Mouse (Mus musculus): ENCODE results near the gene Hmga1. TPM values are rescaled to one million over a fixed set of nuclear protein-coding genes. Genes with fewer than 3 reads are reported as not detected.

Gene Hmga1
- 153 and 160 TPM in 2 replicates for polyA plus RNA-seq (2015; fragmentation: Nextera tagmentation; extraction: Ambion mirVana)

DNA sequence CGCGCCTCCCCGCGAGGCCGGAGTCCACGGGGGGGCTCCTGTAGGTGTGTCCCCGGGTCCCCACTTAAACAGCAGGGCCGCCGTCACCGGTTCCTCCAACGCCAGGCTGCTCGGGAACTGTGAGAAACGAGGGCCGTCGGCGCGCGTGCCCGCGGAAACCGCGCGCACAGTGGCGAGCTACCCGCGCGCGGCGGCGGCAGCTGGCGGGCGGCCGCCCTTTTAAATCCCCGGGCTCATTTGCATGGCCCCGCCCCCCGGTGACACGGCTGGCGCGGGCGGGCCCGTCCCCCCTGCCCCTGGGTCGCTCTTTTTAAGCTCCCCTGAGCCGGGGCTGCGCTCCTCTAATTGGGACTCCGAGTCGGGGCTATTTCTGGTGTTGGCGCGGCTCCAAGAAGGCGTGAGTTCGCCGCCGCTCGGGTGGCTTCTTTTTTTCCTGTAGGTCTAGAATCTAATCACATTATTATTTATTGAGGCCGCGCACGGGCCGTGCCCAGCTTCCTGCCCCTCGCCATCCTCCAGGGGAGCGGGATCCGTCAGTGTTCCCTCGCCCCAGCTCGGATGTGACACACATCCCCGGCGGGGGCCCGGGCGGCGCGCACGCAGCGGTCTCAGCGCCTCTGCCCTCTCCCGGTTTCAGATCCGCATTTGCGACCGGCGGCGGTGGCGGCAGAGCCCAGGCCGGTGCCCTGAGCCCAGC is at the start of gene Hmga1:
TSS of gene Hmga1 (plus strand) at position 183 of the 697 bp plus-strand sequence.
- WGBS, result under 1% methylated on average over 78 of the region's 79 CpGs
- ATAC-seq (ENCODE audit: extremely low read depth, insufficient number of reproducible peaks, low FRiP score, low TSS enrichment), result peak; percentile 64; the same call in 1 of the 2 replicates
- Histone ChIP-seq H3K36me3 (peaks cover 15% of the 10 kb centered on the region), H3K9me3 (no peaks in the 10 kb centered on the region), H3K9ac (peak within 1 kb of the TSS; percentile 94), H3K4me2 (peak within 1 kb of the TSS; percentile 86), H3K4me3 (peak within 1 kb of the TSS; percentile 88), H3K27ac (replicated peaks) (peak within 1 kb of the TSS; percentile 97), H3K4me1 (peaks cover 56% of the 10 kb centered on the region), H3K27me3 (replicated peaks) (no peaks in the 10 kb centered on the region)

DNA sequence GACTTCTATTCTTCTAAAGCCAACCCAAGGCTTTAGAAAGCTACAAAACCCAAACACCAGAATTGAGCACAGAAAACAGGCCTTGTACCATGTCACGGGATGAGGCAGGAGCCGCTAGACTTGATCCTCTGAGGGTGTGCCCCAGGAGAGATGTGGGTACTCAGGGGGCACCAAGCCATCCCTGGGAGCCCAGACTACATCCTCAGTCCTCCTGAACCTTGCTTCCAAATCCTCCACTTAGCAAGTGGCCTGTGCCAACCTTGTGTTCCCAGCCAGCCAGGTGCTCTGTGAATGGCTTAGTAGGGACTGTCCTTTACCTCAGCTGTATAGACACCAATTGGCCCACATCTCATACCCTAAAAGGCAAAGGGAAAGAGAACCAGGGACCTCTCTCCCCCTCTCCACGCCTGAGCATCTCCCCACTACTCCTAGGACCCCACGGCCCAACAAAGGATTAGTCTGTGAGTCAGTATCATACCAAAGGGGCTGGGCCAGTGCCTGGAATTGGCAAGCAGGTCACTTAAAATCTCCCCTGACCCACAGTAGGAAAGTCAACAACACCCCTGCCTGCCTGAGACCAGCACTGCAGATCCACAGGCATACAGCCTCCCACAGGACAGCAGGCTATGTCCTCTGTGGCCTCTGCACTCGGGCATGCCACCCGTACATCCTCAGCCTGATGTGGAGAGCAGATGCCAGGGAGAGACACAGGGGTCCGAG is 49.3 kb upstream of the Hmga1 start:
- Histone ChIP-seq H3K27me3 (replicated peaks) (peaks cover 100% of the 10 kb centered on the region), H3K36me3 (no peaks in the 10 kb centered on the region), H3K4me3 (no peak overlapping the region), H3K9ac (no peak overlapping the region), H3K4me1 (peaks cover 10% of the 10 kb centered on the region), H3K9me3 (no peaks in the 10 kb centered on the region), H3K27ac (replicated peaks) (no peak overlapping the region), H3K4me2 (no peak overlapping the region)
- WGBS, result 74% methylated on average over 7 of the region's 7 CpGs
- ATAC-seq (ENCODE audit: extremely low read depth, insufficient number of reproducible peaks, low FRiP score, low TSS enrichment), result no peak

GRCm38 (mm10) chr17:27507591-27507945 is 48.7 kb upstream of the Hmga1 start:
- peaks cover 15% of the 10 kb centered on the region for H3K4me1 ChIP-seq
- H3K27me3 ChIP-seq (replicated peaks), result peaks cover 100% of the 10 kb centered on the region
- no peak overlapping the region for H3K4me2 ChIP-seq
- H3K36me3 ChIP-seq, result no peaks in the 10 kb centered on the region
- 78% methylated on average over 7 of the region's 7 CpGs for WGBS
- H3K9me3 ChIP-seq, result no peaks in the 10 kb centered on the region
- no peak for ATAC-seq (ENCODE audit: extremely low read depth, insufficient number of reproducible peaks, low FRiP score, low TSS enrichment)
- no peak overlapping the region for H3K4me3 ChIP-seq
- no peak overlapping the region for H3K27ac ChIP-seq (replicated peaks)
- no peak overlapping the region for H3K9ac ChIP-seq

- H3K4me1 ChIP-seq, result peaks cover 18% of the 10 kb centered on the region
- peaks cover 100% of the 10 kb centered on the region for H3K27me3 ChIP-seq (replicated peaks)
- no peaks in the 10 kb centered on the region for H3K36me3 ChIP-seq
- no peak for ATAC-seq (ENCODE audit: extremely low read depth, insufficient number of reproducible peaks, low FRiP score, low TSS enrichment)
- 63% methylated on average over 12 of the region's 12 CpGs for WGBS
- H3K9ac ChIP-seq, result no peak overlapping the region
- H3K27ac ChIP-seq (replicated peaks), result no peak overlapping the region
- H3K9me3 ChIP-seq, result no peaks in the 10 kb centered on the region
- no peak overlapping the region for H3K4me2 ChIP-seq
- H3K4me3 ChIP-seq, result no peak overlapping the region
Measured at GRCm38 (mm10) chr17:27508002-27508401, 48.3 kb upstream of the Hmga1 start.

- ATAC-seq (ENCODE audit: extremely low read depth, insufficient number of reproducible peaks, low FRiP score, low TSS enrichment), result no peak
- Histone ChIP-seq H3K4me2 (no peak overlapping the region), H3K9ac (no peak overlapping the region), H3K27ac (replicated peaks) (no peak overlapping the region), H3K9me3 (no peaks in the 10 kb centered on the region), H3K36me3 (no peaks in the 10 kb centered on the region), H3K27me3 (replicated peaks) (peaks cover 100% of the 10 kb centered on the region), H3K4me3 (no peak overlapping the region), H3K4me1 (peaks cover 22% of the 10 kb centered on the region)
- 63% methylated on average over 5 of the region's 5 CpGs for WGBS
Measured at GRCm38 (mm10) chr17:27508513-27508912, 47.8 kb upstream of the Hmga1 start.

DNA sequence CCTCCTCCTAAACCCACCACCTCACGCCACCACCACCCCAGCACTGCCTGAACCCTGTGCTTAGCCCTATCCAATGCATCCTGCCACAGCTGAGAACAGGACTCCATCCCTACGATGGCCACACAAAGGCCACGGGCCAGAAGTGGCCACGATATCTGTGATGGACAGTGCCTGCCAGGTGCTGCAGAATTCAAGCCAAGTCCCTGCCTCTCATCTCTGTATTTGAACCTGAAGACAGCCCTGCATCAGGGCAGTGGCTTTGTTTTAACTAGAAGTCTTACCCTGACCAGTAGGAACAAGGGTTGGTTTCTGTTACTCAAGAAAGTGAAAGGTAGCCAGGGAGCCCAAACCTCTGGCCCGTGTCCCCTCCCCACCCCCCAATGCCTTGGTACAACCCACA is 47.2 kb upstream of the Hmga1 start:
- H3K36me3 ChIP-seq, result no peaks in the 10 kb centered on the region
- ATAC-seq (ENCODE audit: extremely low read depth, insufficient number of reproducible peaks, low FRiP score, low TSS enrichment), result no peak
- H3K27ac ChIP-seq (replicated peaks), result no peak overlapping the region
- peaks cover 27% of the 10 kb centered on the region for H3K4me1 ChIP-seq
- no peaks in the 10 kb centered on the region for H3K9me3 ChIP-seq
- H3K4me2 ChIP-seq, result no peak overlapping the region
- no peak overlapping the region for H3K4me3 ChIP-seq
- H3K27me3 ChIP-seq (replicated peaks), result peaks cover 100% of the 10 kb centered on the region
- no peak overlapping the region for H3K9ac ChIP-seq
- 59% methylated on average over 5 of the region's 5 CpGs for WGBS

DNA sequence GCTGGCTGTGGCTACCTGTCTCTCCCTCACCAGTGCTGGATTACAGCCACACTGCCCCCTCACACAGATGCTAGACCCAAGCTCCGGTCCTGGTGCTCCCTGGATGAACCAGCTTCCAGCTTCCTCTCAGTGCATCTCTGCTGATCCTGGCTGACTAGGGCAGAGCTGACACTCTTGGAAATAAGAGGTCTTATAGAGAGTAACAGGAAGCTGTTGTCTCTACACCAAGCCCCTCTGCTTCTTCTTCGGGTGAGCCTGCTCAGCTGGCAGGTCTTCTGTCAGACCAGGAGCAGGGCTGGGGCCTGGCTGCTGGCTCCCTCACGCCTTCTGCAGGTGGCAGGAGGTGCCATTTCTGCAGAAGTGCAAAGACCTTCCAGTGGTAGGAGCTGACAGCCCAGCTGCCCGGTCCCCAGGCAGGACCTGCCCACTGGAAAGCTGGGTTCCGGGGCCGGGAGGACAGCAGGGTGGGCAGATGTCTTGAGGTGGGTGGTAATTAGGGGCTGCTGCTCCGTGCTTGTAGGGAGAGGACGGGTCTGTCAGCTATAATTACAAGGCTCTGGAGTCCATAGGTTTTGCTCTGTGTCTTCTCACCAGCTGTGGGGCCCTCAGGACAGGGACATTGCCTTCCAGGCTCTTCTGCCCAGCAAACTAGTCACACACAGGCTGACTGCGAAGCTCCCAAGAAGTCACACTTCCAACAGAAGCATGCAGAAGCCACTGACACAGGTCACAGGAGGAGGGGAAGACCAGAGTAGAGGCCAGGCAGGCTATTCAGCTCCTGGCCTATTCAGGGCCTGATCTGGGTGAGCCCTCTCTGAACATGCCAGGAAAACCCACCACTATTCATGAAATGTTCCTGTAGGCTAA is 45.8 kb upstream of the Hmga1 start:
- WGBS, result 53% methylated on average over 9 of the region's 9 CpGs

GRCm38 (mm10) chr17:27511125-27511735 is 45.1 kb upstream of the Hmga1 start:
- Histone ChIP-seq H3K36me3 (no peaks in the 10 kb centered on the region), H3K4me3 (peak overlapping the region; percentile 64; the same call in 1 of the 2 replicates), H3K27ac (replicated peaks) (no peak overlapping the region), H3K4me1 (peaks cover 21% of the 10 kb centered on the region), H3K9me3 (no peaks in the 10 kb centered on the region), H3K4me2 (no peak overlapping the region), H3K9ac (no peak overlapping the region), H3K27me3 (replicated peaks) (peaks cover 100% of the 10 kb centered on the region)
- ATAC-seq (ENCODE audit: extremely low read depth, insufficient number of reproducible peaks, low FRiP score, low TSS enrichment), result no peak
- 80% methylated on average over 7 of the region's 7 CpGs for WGBS

More for the DNA sequence above, 45.8 kb upstream of the Hmga1 start:
- Histone ChIP-seq H3K4me3 (no peak overlapping the region), H3K4me1 (peaks cover 23% of the 10 kb centered on the region), H3K27ac (replicated peaks) (no peak overlapping the region), H3K27me3 (replicated peaks) (peaks cover 100% of the 10 kb centered on the region), H3K36me3 (no peaks in the 10 kb centered on the region), H3K4me2 (no peak overlapping the region), H3K9me3 (no peaks in the 10 kb centered on the region), H3K9ac (no peak overlapping the region)
- ATAC-seq (ENCODE audit: extremely low read depth, insufficient number of reproducible peaks, low FRiP score, low TSS enrichment), result no peak

- no peak overlapping the region for H3K27ac ChIP-seq (replicated peaks)
- peaks cover 21% of the 10 kb centered on the region for H3K4me1 ChIP-seq
- no peaks in the 10 kb centered on the region for H3K9me3 ChIP-seq
- H3K36me3 ChIP-seq, result no peaks in the 10 kb centered on the region
- peaks cover 100% of the 10 kb centered on the region for H3K27me3 ChIP-seq (replicated peaks)
- no peak for ATAC-seq (ENCODE audit: extremely low read depth, insufficient number of reproducible peaks, low FRiP score, low TSS enrichment)
- 1% methylated on average over 63 of the region's 64 CpGs for WGBS
- H3K4me2 ChIP-seq, result peak overlapping the region; percentile 99
- H3K4me3 ChIP-seq, result peak overlapping the region; percentile 64
- H3K9ac ChIP-seq, result peak overlapping the region; percentile 77
Measured at GRCm38 (mm10) chr17:27511865-27512618, 44.3 kb upstream of the Hmga1 start.

DNA sequence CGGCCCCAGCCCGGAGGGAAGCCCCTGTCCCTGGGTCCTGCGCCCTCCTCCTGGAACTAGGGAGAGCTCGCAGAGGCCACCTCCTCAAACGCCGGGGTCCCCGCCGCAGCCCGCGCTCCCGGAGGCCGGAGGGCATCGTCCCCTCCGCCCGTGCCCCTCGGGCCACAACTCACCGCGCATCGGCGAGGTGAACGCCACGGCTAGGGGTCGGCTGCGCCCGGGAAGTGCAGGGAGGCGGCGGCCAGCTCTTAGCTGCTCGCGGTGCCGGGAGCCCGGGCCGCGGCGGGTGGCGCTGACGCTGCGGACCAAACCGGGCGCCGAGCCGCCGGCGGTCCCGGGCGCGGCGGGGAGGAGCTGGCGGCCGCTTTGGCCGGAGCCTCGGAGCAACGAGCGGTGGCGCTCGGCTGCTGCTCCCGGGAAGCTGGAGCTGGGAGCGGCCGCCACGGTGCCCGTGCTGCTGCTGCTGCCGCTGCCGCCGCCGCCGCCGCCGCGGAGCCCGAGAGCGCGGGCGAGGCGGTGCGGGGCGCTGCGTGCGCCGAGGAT is 43.6 kb upstream of the Hmga1 start:
- Histone ChIP-seq H3K9ac (peak overlapping the region; percentile 77), H3K27me3 (replicated peaks) (peaks cover 100% of the 10 kb centered on the region), H3K36me3 (no peaks in the 10 kb centered on the region), H3K9me3 (no peaks in the 10 kb centered on the region), H3K4me1 (peaks cover 21% of the 10 kb centered on the region), H3K4me3 (peak overlapping the region; percentile 64), H3K4me2 (peak overlapping the region; percentile 99), H3K27ac (replicated peaks) (no peak overlapping the region)
- WGBS, result under 1% methylated on average over 77 of the region's 78 CpGs
- ATAC-seq (ENCODE audit: extremely low read depth, insufficient number of reproducible peaks, low FRiP score, low TSS enrichment), result no peak

All from heart, embryonic 13.5 days (tissue).